Mouse (Mus musculus): ENCODE measurements around the gene Vasn. TPM values are rescaled to one million over a fixed set of nuclear protein-coding genes. Genes with fewer than 3 reads are reported as not detected.

Gene Vasn
- polyA plus RNA-seq, 1 experiment: 1.5 TPM

DNA sequence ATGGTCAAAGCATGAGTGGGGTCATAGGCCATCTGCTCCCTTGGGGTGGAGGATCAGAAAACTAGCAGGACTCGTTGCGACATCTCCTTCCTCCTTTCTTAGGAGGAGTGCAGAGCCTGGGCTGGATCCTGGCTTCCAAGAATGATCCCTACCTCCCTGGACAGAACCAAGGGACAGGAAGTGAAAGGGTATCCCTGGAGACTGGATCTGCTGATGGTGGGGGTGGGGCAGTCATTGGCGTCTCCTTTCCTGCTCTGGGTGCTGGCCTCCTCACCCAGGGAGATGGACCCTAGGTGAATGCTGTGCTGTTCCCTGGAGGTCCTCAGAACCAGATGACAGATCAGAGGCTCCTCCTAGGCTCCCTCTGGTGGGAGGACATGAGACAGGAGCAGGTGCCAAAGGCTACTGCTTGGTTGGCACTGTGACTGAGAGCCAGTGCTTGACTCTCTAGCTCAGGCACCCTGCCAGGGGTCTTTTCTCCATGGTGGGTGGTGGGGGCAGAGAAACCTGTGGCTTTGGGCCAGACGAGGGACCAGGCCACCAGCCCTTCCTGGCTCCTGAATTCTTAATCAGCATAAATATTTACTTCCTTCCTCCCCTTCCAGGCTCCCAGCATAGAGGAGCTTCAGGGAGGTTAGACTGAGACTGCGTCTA, 33.2 kb upstream of the Vasn start:
- no peak for TF ChIP-seq POLR2A (IDR thresholded peaks at IDR 0.05; ENCODE audit: borderline replicate concordance, low read depth, low read length)
- TF ChIP-seq CTCF (IDR thresholded peaks at IDR 0.05; ENCODE audit: low read depth, low read length): peak; percentile 46
- no peak overlapping the region for H3K4me3 ChIP-seq (ENCODE audit: insufficient read depth, low read length)
- H3K27ac ChIP-seq (ENCODE audit: insufficient read depth, low read depth, low read length): no peak overlapping the region
- H3K4me1 ChIP-seq (ENCODE audit: control insufficient read depth, insufficient read depth, low read length): peaks cover 14% of the 10 kb centered on the region

DNA sequence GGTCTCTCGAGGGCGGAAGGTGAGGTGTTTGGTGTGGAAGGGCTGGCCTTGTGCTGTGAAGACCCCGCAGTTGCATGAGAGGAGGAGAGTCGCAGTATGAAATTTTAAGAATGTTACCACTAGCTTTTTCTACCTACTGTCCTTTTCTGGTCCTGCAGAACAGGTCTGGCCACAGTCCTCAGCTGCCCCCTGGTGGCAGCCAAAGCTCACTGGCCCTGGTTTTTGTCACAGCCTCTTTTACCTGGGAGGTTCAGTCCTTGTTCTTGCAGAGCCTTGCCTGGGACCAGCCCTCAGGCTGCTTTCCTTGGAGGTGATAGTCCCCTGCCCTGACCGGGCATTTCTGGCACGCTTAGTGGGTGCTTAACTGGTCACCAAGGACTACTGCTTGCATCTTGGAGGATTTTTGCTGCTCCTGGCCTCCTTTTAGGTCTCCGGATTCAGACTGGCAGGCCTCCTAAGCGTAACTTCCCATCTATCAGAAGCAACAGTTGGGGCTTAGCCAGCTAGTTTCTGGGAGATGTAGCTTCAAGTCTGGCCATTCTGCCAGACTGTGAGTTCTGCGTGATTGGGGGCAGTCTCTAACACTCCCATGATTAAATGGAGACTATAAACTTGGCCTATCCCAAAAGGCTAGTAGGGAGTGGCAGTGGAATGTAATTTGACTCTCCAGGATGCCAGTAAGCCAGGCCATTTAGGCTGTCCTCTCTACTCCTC, 31.8 kb upstream of the Vasn start:
- H3K4me1 ChIP-seq (ENCODE audit: control insufficient read depth, insufficient read depth, low read length): peaks cover 14% of the 10 kb centered on the region
- no peak for TF ChIP-seq POLR2A (IDR thresholded peaks at IDR 0.05; ENCODE audit: borderline replicate concordance, low read depth, low read length)
- peak; percentile 80 for TF ChIP-seq CTCF (IDR thresholded peaks at IDR 0.05; ENCODE audit: low read depth, low read length)
- H3K27ac ChIP-seq (ENCODE audit: insufficient read depth, low read depth, low read length): no peak overlapping the region
- H3K4me3 ChIP-seq (ENCODE audit: insufficient read depth, low read length): no peak overlapping the region

DNA sequence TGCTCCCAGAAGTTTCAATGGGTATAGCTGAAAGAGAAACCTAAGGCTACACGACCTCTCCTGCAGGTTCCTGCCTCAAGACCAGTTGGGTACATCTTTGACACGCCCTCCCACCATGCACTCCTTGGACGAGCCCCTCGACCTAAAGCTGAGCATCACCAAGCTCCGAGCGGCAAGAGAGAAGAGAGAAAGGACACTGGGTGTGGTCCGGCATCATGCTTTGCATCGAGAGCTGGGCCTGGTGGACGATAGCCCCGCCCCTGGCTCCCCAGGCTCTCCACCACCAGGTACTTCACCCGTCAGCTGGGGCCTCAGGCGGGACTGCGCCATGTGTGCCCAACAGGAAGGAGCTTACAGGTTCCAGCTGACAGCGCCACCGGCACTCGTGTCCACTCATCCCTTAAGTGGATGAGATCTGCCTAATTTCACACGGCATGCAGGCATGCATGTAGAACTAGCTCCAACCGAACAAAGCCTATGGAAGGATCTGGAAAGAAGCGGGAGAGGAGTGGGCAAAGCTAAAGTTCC, 31.1 kb upstream of the Vasn start:
- Histone ChIP-seq H3K4me1 (ENCODE audit: control insufficient read depth, insufficient read depth, low read length) (peaks cover 14% of the 10 kb centered on the region), H3K27ac (ENCODE audit: insufficient read depth, low read depth, low read length) (no peak overlapping the region), H3K4me3 (ENCODE audit: insufficient read depth, low read length) (no peak overlapping the region)
- TF ChIP-seq POLR2A (IDR thresholded peaks at IDR 0.05; ENCODE audit: borderline replicate concordance, low read depth, low read length): no peak
- TF ChIP-seq CTCF (IDR thresholded peaks at IDR 0.05; ENCODE audit: low read depth, low read length): no peak

DNA sequence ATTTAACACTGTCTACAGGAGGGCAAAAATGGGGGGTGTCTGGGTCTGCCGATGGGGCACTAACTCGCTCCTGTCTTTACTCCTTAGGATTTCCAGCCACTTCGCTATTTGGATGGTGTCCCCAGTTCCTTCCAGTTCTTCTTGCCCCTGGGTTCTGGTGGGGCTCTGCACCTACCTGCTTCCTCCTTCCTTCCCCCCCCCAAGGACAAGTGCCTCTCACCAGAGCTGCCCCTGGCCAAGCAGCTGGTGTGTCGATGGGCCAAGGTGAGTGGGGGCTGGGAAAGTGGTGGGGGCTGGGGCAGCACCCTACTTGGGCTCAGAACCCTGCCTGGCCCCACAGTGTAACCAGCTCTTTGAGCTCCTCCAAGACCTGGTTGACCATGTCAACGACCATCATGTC, 28.5 kb upstream of the Vasn start:
- Histone ChIP-seq H3K4me1 (ENCODE audit: control insufficient read depth, insufficient read depth, low read length) (peaks cover 12% of the 10 kb centered on the region), H3K4me3 (ENCODE audit: insufficient read depth, low read length) (no peak overlapping the region), H3K27ac (ENCODE audit: insufficient read depth, low read depth, low read length) (no peak overlapping the region)
- TF ChIP-seq POLR2A (IDR thresholded peaks at IDR 0.05; ENCODE audit: borderline replicate concordance, low read depth, low read length) (no peak), CTCF (IDR thresholded peaks at IDR 0.05; ENCODE audit: low read depth, low read length) (no peak)

DNA sequence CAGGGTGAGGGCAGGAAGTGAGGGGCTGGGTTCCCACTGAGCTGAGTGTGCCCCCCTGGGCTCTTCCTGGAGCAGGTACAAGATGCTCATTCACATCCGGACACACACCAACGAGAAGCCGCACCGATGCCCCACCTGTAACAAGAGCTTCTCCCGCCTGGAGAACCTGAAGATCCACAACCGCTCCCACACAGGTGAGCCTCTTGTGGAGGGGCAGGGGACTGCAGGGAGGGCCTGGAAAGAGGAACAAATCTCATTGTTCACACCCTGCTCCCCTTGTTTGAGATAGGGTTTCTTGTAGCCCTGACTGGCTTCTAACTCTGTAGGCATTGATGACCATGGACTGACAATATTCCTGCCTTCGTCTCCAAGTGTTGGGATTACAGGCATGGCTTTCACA, 28.1 kb upstream of the Vasn start:
- TF ChIP-seq POLR2A (IDR thresholded peaks at IDR 0.05; ENCODE audit: borderline replicate concordance, low read depth, low read length) (no peak), CTCF (IDR thresholded peaks at IDR 0.05; ENCODE audit: low read depth, low read length) (no peak)
- H3K27ac ChIP-seq (ENCODE audit: insufficient read depth, low read depth, low read length): no peak overlapping the region
- H3K4me3 ChIP-seq (ENCODE audit: insufficient read depth, low read length): no peak overlapping the region
- peaks cover 7% of the 10 kb centered on the region for H3K4me1 ChIP-seq (ENCODE audit: control insufficient read depth, insufficient read depth, low read length)

DNA sequence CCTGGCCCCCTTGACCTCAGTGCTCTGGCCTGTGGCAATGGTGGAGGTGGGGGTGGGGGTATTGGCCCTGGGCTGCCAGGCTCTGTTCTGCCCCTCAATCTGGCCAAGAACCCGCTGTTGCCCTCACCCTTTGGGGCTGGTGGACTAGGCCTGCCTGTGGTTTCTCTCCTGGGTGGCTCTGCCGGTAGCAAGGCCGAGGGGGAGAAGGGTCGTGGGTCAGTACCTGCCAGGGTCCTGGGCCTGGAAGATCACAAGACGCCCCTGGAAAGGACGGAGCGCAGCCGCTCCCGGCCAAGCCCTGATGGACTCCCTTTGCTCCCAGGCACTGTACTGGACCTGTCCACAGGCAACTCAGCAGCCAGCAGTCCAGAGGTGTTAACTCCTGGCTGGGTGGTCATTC, 26.0 kb upstream of the Vasn start:
- Histone ChIP-seq H3K4me1 (ENCODE audit: control insufficient read depth, insufficient read depth, low read length) (peaks cover 2% of the 10 kb centered on the region; the same call in 1 of the 2 replicates), H3K4me3 (ENCODE audit: insufficient read depth, low read length) (no peak overlapping the region), H3K27ac (ENCODE audit: insufficient read depth, low read depth, low read length) (no peak overlapping the region)
- no peak for TF ChIP-seq POLR2A (IDR thresholded peaks at IDR 0.05; ENCODE audit: borderline replicate concordance, low read depth, low read length)

DNA sequence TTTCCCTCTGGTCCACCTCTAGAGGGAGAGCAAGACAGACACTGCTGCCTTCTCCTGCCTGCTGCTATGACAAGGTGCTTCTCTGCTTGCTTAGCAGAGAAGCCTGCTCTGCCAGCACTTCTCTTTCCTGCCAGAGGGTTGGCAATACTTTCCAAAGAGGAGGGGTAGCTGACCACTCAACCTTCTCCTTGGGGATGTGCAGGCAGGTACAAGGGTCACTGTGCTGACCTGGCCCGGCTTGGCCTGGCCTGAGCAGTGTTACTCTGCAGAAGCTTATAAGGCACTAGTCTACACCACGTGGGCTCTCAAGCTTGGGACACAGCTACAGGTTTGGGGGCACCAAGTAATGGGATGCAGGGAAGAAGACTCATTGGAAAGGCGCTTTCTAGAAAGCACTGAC, 25.1 kb upstream of the Vasn start:
- TF ChIP-seq CTCF (IDR thresholded peaks at IDR 0.05; ENCODE audit: low read depth, low read length): no peak
- no peak for TF ChIP-seq POLR2A (IDR thresholded peaks at IDR 0.05; ENCODE audit: borderline replicate concordance, low read depth, low read length)
- no peak overlapping the region for H3K4me3 ChIP-seq (ENCODE audit: insufficient read depth, low read length)
- H3K27ac ChIP-seq (ENCODE audit: insufficient read depth, low read depth, low read length): no peak overlapping the region
- peaks cover 2% of the 10 kb centered on the region; the same call in 1 of the 2 replicates for H3K4me1 ChIP-seq (ENCODE audit: control insufficient read depth, insufficient read depth, low read length)

DNA sequence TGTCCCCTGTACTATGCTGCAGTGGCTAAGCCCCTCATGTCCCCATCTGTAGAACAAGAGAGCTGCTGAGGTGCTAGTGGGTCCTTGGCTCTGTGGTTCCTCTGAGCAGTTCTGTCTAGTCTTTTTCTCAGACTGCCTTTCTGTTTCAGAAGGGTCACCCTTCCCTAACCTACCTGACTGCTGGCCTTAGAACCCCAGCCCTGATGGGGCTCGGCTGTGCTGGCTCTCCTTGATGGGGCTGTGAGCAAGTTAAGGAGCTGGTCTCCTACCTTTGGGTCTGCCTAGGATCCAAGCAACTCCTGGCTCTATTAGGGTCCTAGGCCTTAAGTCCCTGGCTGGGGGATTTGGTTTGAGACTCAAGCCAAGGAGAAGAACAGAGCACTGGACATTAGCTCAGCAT, 24.4 kb upstream of the Vasn start:
- Histone ChIP-seq H3K4me3 (ENCODE audit: insufficient read depth, low read length) (no peak overlapping the region), H3K27ac (ENCODE audit: insufficient read depth, low read depth, low read length) (no peak overlapping the region)
- TF ChIP-seq CTCF (IDR thresholded peaks at IDR 0.05; ENCODE audit: low read depth, low read length): no peak
- TF ChIP-seq POLR2A (IDR thresholded peaks at IDR 0.05; ENCODE audit: borderline replicate concordance, low read depth, low read length): no peak

DNA sequence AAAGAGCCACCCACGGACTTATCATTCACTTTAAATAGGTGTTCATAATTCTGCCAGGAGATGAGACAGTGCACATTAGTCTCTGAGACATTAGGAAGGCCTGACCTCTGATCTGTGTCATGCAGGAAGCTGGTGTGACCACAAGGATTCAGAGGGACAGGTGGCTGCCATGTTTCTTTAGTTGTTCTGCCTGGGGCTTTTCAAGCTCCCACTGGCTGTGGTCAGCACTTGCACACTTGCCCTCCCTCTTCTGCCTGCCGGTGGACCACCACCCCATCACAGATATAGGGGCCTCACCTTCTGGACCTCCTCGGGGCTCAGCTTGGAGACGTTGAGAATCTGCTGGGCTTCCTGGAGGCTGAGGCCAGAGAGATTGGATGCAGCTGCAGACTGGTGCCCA, 22.9 kb upstream of the Vasn start:
- TF ChIP-seq CTCF (IDR thresholded peaks at IDR 0.05; ENCODE audit: low read depth, low read length): no peak
- Histone ChIP-seq H3K27ac (ENCODE audit: insufficient read depth, low read depth, low read length) (no peak overlapping the region), H3K4me1 (ENCODE audit: control insufficient read depth, insufficient read depth, low read length) (peaks cover 7% of the 10 kb centered on the region; the same call in 1 of the 2 replicates), H3K4me3 (ENCODE audit: insufficient read depth, low read length) (no peak overlapping the region)

More for the DNA sequence above, 24.4 kb upstream of the Vasn start:
- peaks cover 2% of the 10 kb centered on the region; the same call in 1 of the 2 replicates for H3K4me1 ChIP-seq (ENCODE audit: control insufficient read depth, insufficient read depth, low read length)

DNA sequence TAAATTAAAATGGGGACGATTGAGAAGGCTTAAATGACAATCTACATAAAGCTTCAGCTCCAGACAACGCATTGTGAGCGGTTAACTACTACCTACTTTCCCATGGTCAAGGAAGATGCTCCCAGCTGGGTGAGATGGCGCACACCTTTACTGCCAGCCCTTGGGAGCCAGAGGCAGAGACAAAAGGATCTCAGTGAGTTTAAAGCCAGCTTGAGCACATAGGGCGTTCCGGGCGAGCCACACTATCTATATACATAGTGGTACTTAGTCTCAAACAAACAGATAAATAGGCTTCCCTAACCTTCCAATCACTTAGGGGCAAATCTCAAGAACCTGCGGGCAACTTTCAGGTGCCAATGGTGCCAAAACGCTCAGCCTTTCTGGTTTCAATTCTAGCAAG, 15.7 kb upstream of the Vasn start:
- no peak for TF ChIP-seq POLR2A (IDR thresholded peaks at IDR 0.05; ENCODE audit: borderline replicate concordance, low read depth, low read length)
- no peak for TF ChIP-seq CTCF (IDR thresholded peaks at IDR 0.05; ENCODE audit: low read depth, low read length)
- H3K27ac ChIP-seq (ENCODE audit: insufficient read depth, low read depth, low read length): peak overlapping the region; percentile 42; the same call in 1 of the 2 replicates
- peaks cover 25% of the 10 kb centered on the region for H3K4me1 ChIP-seq (ENCODE audit: control insufficient read depth, insufficient read depth, low read length)
- H3K4me3 ChIP-seq (ENCODE audit: insufficient read depth, low read length): peak overlapping the region; percentile 84
